Mouse (Mus musculus) thymus, postnatal 14 days (tissue): Measurements from ENCODE around the gene Mon1a.
A peak's percentile ranks its signal among the peaks of the same experiment; 100 is the strongest.

Source experiments
- DNase-seq: peaks from one replicate; pipeline ENCODE4 v3.0.0; 2021

Gene Mon1a

DNA sequence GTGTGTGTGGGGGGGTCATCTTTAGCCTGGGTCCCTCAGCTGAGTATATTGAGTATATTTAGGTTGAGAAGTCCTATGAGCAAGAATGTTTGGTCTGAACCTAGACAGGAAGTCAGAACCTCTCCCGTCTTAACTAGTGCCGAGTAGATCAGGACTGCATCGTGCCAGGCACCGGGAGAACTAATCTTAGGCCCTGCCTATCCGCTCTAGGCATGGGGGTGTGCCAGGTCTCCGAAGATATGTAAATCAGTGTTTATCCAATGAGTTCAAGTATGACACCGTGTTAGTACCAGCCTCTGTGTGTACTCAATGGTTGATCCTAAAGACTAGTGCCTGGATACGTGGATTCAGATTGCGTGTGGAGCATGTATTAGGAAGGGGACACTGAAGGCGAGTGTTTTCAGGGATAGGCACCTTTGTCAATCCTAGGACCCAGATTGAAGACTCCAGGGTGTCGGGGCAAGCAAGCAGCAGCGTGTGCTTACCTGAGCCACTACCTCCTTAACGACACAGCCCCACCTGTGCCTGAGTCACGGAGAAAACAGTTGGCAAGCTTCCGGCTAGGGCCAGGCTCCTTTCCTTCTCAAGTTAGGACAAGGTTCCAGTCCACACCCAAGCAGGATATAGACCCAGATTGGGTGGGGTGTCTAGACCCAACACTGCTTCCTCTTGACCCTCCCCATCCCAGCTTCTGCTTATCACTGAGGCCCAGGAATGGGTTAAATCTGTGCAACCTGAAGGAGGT is 22.2 kb downstream of the Mon1a start:
- no peak for DNase-seq

- DNase-seq, result no peak
Measured at GRCm38 (mm10) chr9:107914764-107915420, 26.9 kb downstream of the Mon1a start.

DNA sequence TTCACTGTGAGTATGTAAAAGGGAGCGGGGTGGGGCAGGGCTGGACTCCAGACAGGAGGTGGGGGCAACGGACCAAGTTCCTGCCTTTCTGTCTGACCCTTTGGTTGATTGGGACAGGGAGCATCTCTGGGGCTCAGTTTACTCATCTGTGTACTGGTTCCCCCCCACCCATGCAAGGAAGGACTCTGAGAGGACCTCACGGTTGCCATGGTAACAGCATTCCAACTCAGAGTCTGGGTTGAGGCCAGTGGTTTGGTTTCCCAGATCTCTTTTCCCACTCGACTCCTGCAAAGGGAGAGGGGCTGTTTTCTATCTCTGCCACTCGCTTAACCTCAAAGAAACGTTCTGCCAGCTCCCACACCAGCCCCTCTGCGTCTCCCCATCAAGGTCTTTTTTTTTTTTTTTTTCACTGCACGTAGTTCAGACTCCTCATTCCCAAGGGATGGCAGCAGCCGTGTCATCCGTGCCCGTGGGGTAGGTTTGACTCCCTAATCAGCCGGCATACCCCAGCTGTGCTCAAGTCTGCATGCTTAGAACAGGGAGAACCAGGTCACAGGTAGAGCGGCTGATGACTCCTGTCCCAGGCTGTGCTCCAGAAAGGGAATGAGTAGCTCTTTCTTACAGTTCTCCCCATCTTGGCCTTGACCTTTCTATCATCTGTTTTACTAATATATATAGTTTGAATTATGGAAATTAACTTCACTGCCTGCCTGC is 30.1 kb downstream of the Mon1a start:
- no peak for DNase-seq

DNA sequence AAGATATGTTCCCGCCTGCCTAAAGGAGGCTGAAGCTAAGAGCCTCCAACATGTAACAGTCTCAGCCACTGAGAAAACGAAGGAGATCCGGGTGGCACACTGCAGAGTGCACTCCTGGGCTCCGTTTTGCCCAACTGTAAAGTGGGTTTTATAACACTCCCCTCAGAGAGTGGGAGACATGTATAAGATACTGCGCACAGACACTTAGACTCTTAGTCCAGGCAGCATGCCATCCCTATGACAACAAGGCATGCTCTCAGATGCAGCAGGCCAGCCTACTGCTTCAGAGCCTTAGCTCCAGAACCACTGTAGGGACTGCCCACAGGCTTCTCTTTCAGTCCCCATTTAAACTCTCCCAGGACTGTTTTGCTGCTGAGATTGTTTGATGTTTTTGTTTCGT is 30.9 kb downstream of the Mon1a start:
- DNase-seq, result no peak

GRCm38 (mm10) chr9:107919441-107919840 is 31.5 kb downstream of the Mon1a start:
- no peak for DNase-seq

DNA sequence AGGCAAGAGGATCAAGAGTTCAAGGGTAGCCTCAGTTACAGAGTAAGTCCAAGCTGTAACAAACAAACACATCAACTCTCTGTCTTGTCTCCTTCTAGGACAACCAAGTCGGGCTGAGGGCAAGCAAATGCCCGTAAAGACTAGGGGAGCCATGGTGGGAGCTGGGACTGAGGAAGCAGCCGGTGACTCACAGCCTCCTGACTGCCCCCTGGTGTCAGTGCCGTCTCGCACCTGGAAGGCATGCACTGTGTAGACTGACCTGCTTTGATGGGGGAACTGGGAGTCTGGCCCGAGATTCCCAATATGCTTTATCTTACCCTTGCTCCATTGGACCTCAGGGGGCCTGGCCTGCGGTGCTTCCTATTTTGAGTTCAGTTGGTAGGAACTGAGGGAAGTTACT is 35.1 kb downstream of the Mon1a start:
- DNase-seq, result peak; percentile 74

- DNase-seq, result no peak
Measured at GRCm38 (mm10) chr9:107923956-107924355, 36.0 kb downstream of the Mon1a start.

- no peak for DNase-seq
Measured at GRCm38 (mm10) chr9:107925251-107925650, 37.3 kb downstream of the Mon1a start.

- no peak for DNase-seq
Measured at GRCm38 (mm10) chr9:107926920-107927420, 39.0 kb downstream of the Mon1a start.

DNA sequence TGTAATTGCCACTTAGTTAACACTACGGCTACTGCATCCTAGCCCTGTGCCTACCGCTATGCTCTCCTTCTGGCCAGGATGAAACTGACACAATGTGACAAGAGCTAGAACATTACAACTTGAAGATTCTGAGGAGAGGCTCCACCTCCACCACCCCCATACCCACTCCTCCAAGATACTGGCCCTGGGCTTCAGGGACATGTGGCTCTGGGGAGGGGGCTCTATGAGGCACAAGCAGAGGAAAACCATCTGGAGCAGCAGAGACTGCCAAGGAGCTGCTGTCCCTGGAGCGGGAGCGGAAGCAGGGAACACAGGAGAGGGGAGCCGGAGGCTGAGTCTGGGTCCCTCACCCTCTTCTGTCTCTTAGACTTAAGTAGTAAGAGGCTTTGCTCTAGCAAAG is 39.8 kb downstream of the Mon1a start:
- no peak for DNase-seq

DNA sequence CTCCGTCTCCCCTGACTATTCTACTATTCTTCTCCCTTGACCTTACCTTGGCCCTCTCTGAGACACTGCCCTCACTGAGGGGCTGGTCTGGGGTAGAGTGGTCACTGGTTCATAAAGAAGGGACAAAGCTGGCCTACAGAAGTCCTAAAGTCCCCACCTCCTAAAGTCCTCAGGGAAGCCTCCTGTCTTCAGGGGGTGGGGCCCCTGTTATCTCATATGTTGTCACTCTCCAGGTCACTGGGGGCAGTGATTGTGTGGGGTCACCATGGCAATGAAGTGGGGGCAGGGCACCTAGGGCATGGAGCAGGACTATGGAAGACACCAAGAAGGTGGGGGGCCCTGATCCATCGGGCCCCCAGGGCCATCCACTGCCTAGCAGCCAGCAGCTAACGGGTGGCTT is 40.2 kb downstream of the Mon1a start, which contains the start of gene Actl11:
Actl11 (plus strand) TSS at position 301 of the 400 bp plus-strand sequence.
- no peak for DNase-seq

DNA sequence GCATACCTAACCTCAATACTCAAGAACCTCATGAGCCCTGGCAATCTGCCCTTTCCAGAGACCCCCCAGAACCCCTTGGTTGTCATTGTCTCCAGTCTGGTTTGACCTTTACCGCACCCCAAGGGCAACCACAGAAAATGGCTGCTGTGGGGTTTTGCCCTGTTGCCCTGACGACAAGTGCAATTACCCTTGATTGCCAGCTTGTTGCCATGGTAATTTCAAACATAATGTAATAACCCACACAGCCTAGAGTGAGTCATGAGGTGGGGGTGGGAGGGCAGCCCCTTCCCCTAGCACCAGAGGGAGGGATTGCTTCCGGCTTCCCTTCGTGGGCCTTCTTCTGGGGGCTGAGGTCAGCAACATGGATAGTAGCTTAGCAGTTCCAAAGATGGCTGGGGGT is 44.3 kb downstream of the Mon1a start:
- DNase-seq, result no peak

DNA sequence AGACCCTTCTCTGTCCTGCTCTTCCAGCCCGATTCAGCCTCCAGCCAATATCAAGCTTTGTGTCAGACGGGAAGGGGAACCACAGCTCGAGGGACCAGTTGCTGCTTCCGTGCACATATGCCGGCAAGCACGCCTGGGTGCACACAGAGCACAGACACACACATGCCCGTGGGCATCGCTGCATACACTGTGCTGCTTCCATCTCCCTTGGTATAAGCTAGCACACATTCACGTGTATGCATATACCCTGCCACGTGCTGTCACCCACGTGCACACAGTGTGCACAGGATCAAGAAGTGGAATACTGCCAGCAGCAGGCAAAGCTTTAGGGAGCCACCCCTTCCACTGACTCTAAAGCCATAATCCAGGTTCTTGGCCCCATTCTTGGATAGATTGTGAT is 46.2 kb downstream of the Mon1a start:
- DNase-seq, result no peak

GRCm38 (mm10) chr9:107935374-107935773 is 47.4 kb downstream of the Mon1a start, which contains the start of gene Camkv:
Gene Camkv (plus strand): TSS chr9:107935674.
- DNase-seq, result no peak

DNA sequence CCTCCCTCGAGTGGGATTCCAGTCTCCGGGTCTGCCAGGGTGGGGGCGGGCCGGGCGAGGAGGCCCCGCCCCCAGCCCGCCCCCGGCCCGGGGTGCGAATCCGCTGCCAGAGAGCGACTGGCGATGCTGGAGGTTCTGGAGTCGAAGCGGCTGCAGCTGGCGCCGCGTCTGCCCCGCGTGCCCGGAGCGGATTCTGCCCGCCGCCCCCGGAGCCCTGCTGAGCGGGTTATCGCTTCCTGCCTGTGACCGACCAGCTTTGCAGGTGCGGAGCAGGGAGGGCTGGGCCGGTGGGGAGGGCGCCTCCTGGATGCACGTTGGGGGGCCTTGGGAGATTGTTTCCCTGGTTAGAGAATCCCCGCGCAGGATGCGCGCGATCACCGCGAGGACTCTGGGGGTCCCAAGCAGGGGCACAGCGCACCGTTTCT is 47.9 kb downstream of the Mon1a start:
- peak; percentile 91 for DNase-seq

DNA sequence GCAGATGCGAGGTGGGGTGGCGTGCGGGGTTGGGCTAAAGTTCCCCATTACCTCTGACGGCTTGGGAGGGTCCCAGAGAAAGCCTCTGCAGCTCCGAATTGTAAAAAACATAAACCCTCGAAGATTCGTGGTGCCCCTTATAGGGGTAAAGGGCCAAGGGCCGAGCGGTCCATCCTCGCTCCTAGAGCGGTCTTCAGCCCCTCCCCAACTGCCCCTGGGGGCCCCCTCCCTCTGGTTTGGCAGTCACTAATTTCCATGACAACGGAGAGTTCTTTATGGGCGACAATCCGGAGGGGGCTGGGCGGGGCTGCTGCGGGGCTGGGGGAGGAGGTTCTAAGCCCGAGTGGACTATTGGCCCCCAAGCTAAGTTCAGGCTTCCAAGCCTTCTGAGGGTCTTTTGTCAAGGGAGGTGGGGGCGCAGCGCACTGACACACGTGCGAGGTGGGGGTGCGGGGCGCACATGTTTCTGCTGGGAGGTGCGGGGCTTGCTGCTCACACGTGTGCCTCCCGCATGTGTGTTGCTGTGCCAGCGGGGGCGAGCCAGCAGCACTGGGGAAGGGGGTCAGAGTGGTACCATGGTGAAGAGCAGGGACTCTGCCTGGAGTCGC is 48.4 kb downstream of the Mon1a start:
- DNase-seq, result peak; percentile 44

DNA sequence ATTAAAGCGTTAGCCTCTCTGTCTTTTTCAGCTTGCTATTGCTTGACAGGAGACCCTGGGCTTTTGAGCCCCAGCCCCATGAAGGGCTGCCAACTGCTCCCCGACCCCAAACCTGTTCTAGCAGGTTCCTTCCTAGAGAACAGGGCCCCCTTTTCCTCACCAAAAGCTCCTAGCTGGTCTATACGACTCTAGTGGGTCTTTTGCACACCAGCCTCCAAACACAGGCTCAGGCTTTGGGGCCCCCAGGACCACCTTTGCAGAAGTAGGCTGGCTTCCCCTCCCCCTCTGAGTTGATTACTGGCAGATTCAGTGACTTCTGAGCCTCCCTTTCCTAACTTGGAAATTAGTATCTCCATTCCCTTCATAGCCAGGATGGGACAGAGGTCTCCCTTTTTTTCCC is 48.9 kb downstream of the Mon1a start:
- DNase-seq, result peak; percentile 14

- DNase-seq, result no peak
Measured at GRCm38 (mm10) chr9:107947241-107948194, 59.6 kb downstream of the Mon1a start.

DNA sequence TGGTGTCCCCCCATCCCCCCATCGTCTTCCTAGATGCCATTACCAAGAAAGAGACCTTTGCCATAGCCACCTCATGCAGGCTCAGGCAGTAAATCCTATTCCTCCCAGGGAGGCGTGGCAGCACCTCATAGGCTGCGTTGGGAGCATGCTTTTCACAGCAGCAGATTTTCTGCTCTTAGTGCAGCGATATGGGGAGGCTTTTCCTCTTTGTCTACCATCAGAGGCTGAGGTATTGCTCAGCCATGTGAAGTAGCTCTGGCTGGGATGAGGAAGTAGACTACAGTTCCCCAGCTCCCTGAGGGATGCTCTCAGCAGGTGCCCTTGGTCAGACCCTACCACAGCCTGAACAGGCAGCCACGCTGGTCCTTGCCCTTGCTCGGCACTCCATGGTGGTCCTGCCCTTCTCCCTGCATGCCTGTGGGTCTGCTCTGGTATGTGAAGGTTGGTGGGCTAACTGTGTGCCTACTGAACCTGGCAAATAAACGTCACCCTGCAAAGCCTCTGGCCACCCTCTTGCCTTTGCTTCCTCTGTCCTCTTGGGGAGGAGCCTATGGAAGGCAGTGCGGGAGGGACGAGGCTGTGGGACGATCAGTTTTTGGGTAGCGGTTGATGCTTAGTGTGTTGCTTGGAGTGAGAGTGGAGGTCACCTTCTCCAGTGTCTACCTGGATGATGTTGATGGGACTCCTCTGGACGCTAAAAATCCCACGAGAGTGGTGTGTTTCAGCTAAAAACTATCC is 61.4 kb downstream of the Mon1a start:
- DNase-seq, result no peak

GRCm38 (mm10) chr9:107949922-107950235 is 61.9 kb downstream of the Mon1a start, which contains the start of gene Traip:
Gene Traip (plus strand): TSS chr9:107950136.
- no peak for DNase-seq
